Mouse (Mus musculus): Measurements from ENCODE around the gene Prrc2b.

DNA sequence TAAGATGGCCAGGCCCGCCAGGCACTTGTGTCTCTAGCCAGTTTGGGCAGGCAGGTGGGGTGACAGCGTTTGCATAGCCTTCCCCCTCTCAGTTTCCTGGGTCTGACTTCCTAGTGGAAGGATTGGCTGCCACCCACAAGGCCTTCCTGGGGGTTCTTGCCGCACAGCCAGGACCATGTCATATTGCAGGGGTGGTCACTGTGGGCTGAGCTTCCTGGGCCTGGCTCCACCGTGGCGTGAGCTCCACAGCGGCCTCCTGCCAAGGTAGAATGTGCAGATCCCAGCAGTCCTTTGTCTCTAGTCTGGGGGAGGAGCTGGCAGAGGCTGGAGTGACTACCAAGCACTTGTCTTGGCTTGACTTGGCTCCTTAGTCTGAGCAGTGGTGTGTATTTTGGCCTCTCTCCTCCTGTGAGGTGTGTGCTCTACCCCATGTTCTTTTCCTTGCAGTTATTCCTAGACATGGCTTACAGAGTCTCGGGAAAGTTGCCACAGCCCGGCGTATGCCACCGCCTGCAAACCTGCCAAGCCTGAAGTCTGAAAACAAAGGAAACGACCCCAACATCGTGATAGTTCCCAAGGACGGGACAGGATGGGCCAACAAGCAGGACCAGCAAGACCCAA is 31.9 kb downstream of the Prrc2b start:
- TF ChIP-seq CTCF (IDR thresholded peaks at IDR 0.05; ENCODE audit: low read depth) = no peak
- TF ChIP-seq EP300 (optimal IDR thresholded peaks at IDR 0.05) = no peak

Data from stomach, postnatal 0 days (tissue).